Mouse (Mus musculus) heart, postnatal 0 days (tissue): ENCODE measurements at regions not wholly inside any gene's neighbourhood (a gene's known extent, or its start where the extent isn't known, plus 50 kb on each side); places are given as distances from the start of the nearest gene placed in this dataset.

Experiments
- CTCF ChIP-seq: IDR thresholded peaks from 2 replicates; pipeline ENCODE4 v1.5.1; 2016; ENCODE audit warnings: antibody characterized with exemption, control low read depth, low read depth
- EP300 ChIP-seq: IDR thresholded peaks from 2 replicates; pipeline ENCODE4 v1.6.1; 2016; ENCODE audit warnings: antibody characterized with exemption, low read depth

DNA sequence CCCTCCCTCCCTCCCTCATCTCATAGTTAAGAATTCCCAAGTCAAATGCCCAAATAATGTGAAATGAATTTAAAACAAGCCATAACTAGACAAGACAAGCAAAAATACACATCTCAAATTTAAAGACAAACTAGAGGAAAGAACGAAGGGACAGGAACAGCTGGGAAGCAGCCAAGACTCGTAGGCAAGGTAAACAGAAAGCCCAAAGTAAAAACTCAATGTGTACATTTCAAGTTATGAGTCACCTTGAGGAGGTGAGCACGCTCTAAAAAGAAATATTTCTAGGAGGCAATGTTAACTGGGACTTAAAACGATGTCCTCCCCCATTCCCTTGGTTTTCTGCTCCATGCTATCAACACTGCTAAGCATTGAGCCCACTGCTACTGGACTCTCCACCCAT, 68.4 kb upstream of the Tmc3 start:
- TF ChIP-seq EP300: no peak
- no peak for TF ChIP-seq CTCF
